Mouse (Mus musculus) frontal cortex, postnatal 25 days (tissue): ENCODE data around the gene Il13.

Experiments
- DNase-seq, 2 experiments: peaks; one replicate each; pipeline ENCODE4 v3.0.0; 2022; ENCODE audit warnings: low spot score in 2 of 2

The Il13 gene

GRCm38 (mm10) chr11:53634556-53634955, at the start of gene Il13:
Il13 (minus strand) TSS chr11:53634702.
- no peak for DNase-seq

GRCm38 (mm10) chr11:53682994-53683530, 48.6 kb upstream of the Il13 start:
- DNase-seq = no peak

GRCm38 (mm10) chr11:53682170-53682569, 47.7 kb upstream of the Il13 start:
- no peak for DNase-seq

- DNase-seq = no peak
These were observed 47.2 kb upstream of the Il13 start for GRCm38 (mm10) chr11:53681686-53682085.

GRCm38 (mm10) chr11:53680141-53680540, 45.6 kb upstream of the Il13 start:
- DNase-seq = no peak

- DNase-seq = no peak
These were observed 36.9 kb upstream of the Il13 start for GRCm38 (mm10) chr11:53671414-53671813.

GRCm38 (mm10) chr11:53664091-53664490, 29.6 kb upstream of the Il13 start:
- no peak for DNase-seq

- peak; percentile 13 to 18 for DNase-seq
These were observed 28.5 kb upstream of the Il13 start for GRCm38 (mm10) chr11:53662794-53663674.

- no peak for DNase-seq
These were observed 23.3 kb upstream of the Il13 start for GRCm38 (mm10) chr11:53657828-53658227.

- no peak for DNase-seq
These were observed 22.9 kb upstream of the Il13 start for GRCm38 (mm10) chr11:53657381-53657780.

GRCm38 (mm10) chr11:53656558-53657202, 22.2 kb upstream of the Il13 start:
- no peak for DNase-seq

GRCm38 (mm10) chr11:53655043-53655442, 20.5 kb upstream of the Il13 start:
- DNase-seq = no peak

- DNase-seq = no peak
These were observed 17.9 kb upstream of the Il13 start for GRCm38 (mm10) chr11:53652427-53652826.

- DNase-seq = no peak
These were observed 16.9 kb upstream of the Il13 start for GRCm38 (mm10) chr11:53651441-53651840.

- no peak for DNase-seq
These were observed 9.5 kb upstream of the Il13 start for GRCm38 (mm10) chr11:53644017-53644416.

GRCm38 (mm10) chr11:53642744-53643279, 8.3 kb upstream of the Il13 start:
- no peak for DNase-seq

GRCm38 (mm10) chr11:53637803-53638260, 3.3 kb upstream of the Il13 start:
- no peak for DNase-seq

- no peak for DNase-seq
These were observed 2.7 kb upstream of the Il13 start for GRCm38 (mm10) chr11:53637046-53637802.

- DNase-seq = no peak
These were observed 1.7 kb upstream of the Il13 start for GRCm38 (mm10) chr11:53636183-53636646.

GRCm38 (mm10) chr11:53635590-53636182, 1.2 kb upstream of the Il13 start:
- no peak for DNase-seq

GRCm38 (mm10) chr11:53633644-53634043, 858 bp downstream of the Il13 start:
- no peak for DNase-seq
